Mouse (Mus musculus) thymus, adult 2 months (tissue): ENCODE results near the gene Smim22.

Experiments
- CTCF ChIP-seq: fragments of 200-500 bp; IDR thresholded peaks from 2 replicates; pipeline ENCODE4 v1.5.1; 2012; ENCODE audit warnings: mild to moderate bottlenecking, control low read depth, low read length, moderate library complexity, borderline replicate concordance; ENCODE audit not compliant: control insufficient read depth, poor library complexity, insufficient read depth; ENCODE audit errors: extremely low read depth
- POLR2A ChIP-seq: fragments of 200-500 bp; IDR thresholded peaks from 2 replicates; pipeline ENCODE4 v1.6.1; 2012; ENCODE audit warnings: mild to moderate bottlenecking, low read length, control low read depth, moderate library complexity; ENCODE audit not compliant: control insufficient read depth, poor library complexity, insufficient read depth; ENCODE audit errors: extremely low read depth

GRCm38 (mm10) chr16:5036649-5037234, 29.7 kb downstream of the Smim22 start:
- TF ChIP-seq POLR2A = no peak
- no peak for TF ChIP-seq CTCF
